Mouse (Mus musculus) heart, postnatal 10 days (tissue): ENCODE results near the gene Dph5. TPM values are rescaled to one million over a fixed set of nuclear protein-coding genes. Genes with fewer than 3 reads are reported as not detected.
"Not testable (repeated sequence)": the region's sequence is repeated elsewhere in the genome, so short reads cannot be mapped to it uniquely, and the experiment has no call there.

Experiments used
- DNase-seq, 2 experiments: peaks; one replicate each; pipeline ENCODE4 v3.0.0; 2021
- intact Hi-C: fragments of 180-260 bp; cut with DNase I; formaldehyde crosslinking; loops from one replicate; pipeline ENCODE4 v1.15.1; 2025
- total RNA-seq, 2 experiments: library from RNA; stranded (reverse); gene quantifications; 2 replicates each; pipeline ENCODE4 v1.2.3; 2021

Gene Dph5
- 1 to 10 TPM; 9.6 to 9.8 TPM for total RNA-seq

DNA sequence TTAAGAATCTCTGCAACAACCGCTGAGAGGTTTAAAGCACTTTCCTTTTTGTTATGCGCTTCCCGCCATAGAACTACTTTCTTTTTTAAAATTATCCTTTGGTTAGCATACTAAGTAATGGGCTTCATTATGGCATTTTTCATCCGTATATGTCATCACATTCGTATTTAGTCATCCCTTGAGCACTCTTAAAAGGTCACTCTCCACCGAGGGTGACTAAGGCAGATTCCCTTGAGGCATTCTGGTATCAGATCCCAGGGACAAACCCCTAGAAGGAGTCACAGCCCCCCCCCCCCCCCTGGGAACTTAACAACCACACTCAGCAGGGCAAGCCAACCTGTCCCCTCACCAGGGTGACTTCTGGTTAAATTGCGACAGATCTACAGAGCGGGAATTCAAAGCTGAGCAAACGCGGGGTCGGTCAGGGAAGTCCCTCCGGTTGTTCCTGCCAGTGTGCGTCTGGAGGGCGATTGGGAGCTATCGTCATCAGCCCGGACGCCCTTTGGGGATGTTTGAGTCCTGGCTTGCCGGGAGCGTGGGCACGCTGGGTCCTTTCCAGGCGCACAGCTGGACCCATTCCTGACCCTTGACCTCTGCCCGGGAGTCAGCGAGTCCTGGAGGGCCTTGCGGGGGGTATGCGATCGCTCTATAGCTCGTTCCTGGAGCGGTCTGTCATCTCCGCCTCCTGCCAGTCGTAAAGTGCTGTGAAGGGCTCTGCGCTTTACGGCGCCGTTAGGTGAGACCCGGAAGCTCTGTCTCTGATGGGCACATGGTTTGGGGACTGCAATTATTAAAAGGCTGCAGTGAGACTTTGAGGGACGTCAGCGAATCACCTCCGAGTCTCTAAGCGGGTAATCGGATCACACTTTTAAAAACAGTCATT, at the start of gene Dph5:
TSS of gene Dph5 (plus strand) at position 411 of the 883 bp plus-strand sequence.
- peak; percentile 95 for DNase-seq
- intact Hi-C loops: loop anchor here (2.0 to 5.0 kb wide), 4 partner anchors 67 to 225 kb away; no protein-coding TSS in a partner anchor

GRCm38 (mm10) chr3:115844566-115844965, 43.1 kb upstream of the Dph5 start:
- DNase-seq: no peak
- intact Hi-C loops: no loop called here

GRCm38 (mm10) chr3:115845032-115845618, 42.5 kb upstream of the Dph5 start:
- intact Hi-C loops: no loop called here
- DNase-seq: no peak

DNA sequence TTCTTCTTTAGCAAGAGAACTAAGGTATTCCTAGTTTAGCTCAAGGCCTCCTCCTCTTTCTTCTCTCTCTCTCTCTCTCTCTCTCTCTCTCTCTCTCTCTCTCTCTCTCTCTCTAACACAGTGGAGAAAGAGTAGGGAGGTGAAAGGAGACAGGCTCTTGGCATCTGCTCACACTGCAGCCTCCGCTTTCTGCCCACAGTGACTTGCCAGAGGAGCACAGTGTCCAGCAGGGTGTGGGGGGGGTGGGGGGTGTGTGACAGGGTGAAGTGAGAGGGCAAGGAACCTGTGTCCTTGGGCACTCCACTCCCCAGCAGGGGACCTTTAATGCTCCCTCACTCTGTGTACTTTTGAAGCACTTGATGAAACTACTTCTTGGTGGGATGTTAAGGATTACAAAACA, 41.9 kb upstream of the Dph5 start:
- intact Hi-C loops: no loop called here
- no peak for DNase-seq

DNA sequence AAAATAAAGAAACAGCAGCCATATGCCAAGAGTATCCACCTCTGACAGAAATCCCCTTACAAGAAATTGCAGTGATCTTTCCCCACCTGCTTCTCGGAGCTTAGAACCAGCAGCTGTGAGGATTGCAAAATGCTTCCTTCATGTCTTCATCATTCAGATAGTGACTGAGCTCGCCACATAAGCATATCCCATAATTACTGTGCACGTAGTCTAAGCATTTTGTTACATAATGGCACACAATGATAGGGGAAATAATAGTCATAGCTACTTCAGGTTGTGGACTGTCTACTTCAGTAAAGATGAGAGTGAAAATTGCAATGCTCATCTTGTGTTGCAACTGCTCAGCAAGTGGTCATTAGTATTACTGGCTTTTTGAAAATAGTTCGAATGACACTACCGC, 41.5 kb upstream of the Dph5 start:
- intact Hi-C loops: no loop called here
- no peak for DNase-seq

DNA sequence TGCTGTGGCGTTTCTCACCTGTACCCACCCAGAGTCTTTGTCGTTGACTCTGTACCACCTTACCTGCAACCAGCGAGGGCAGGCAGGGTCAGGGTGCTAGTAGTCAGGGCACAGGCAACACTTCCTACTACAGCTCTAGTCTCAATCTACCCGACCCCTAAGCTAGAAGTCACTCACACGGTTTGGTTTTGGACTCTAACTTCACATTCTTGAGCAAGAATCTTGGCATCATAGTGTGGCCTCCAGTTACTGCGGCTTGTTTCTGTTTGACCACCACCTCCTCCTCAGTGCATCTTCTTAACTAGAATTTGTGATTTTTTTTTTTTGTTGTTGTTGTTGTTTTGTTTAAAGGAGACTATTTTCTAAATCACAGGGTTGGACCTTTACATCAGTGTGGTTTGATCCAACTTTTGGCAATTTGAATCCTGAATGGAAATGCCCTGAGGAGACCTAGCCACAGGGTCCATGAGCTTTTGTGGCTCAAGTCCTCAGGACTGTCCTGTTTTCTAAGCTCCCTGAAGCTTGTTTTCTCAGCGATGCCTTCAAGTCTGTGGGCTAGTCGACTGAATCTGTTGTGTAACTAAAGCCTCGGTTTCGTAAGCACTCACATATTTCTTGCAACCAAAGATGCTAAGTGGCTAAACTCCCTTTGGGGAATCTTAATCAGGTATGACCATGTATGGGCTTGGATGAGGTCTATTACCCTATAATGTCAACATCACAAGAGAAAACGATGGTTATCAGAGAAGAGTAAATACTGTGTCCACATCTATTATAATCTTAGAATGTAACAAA, 38.8 kb upstream of the Dph5 start:
- no peak for DNase-seq
- intact Hi-C loops: no loop called here

DNA sequence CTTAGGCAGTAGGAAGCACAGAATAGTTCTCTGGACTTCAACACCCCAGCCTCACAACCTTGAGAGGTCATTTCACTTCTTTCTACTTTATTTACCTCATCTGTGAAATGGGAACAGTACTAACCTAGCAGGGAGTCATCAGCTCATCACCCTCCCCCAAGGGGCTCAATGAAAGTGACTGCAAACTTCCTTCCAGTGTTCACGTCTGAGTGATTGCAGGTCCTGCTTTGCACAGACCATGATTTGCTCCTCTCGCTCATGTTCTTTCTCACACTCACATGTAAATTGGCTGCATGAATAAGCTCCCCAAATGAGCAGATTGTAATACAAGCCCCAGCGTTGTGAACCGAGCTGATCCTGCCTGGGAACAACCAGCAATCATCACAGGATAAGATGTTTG, 36.7 kb upstream of the Dph5 start:
- intact Hi-C loops: no loop called here
- DNase-seq: no peak

- no peak for DNase-seq
- intact Hi-C loops: no loop called here
Observed at GRCm38 (mm10) chr3:115854672-115855191, 32.9 kb upstream of the Dph5 start.

GRCm38 (mm10) chr3:115855576-115855975, 32.1 kb upstream of the Dph5 start:
- intact Hi-C loops: no loop called here
- no peak for DNase-seq

GRCm38 (mm10) chr3:115856484-115857022, 31.1 kb upstream of the Dph5 start:
- intact Hi-C loops: no loop called here
- no peak for DNase-seq

DNA sequence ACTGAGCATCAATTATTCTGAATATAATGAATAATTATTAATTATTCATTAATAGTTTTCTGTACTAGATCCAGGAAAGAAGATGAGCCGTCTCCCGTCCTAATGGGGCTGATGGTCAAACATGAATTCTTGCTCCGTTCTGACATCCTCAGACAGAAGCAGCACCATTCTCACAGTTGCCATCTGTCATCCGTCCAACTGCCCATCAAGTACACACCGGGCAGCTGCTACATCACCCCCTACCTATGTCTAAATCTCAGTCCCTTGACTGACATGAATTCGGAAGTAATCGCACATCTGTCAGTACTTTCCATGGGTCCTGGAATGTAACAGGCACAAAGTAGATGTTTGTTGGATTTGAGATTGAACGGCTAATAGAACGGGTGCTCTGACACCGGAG, 30.2 kb upstream of the Dph5 start:
- intact Hi-C loops: no loop called here
- no peak for DNase-seq

DNA sequence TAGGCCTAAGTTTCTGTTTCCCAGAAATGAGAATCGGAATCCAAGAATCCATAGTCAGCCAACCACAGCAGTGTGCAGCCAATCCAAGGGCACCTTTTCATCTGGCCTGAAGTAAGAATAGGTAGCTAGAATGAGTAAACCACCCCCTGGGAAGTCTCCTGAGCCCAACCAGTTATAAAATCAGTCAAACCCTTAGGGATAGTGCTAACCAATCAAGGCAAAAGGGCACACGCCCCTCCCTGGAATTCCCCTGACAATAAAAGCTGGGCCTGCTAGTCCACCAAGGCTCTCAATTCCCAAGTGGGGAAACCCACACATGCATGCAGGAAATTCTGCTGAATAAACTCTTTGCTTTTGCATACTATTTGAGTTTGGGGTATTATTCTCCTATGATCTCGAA, 28.8 kb upstream of the Dph5 start:
- DNase-seq: no peak
- intact Hi-C loops: no loop called here

GRCm38 (mm10) chr3:115860780-115861179, 26.9 kb upstream of the Dph5 start:
- DNase-seq, intact Hi-C loops: not testable (repeated sequence)

GRCm38 (mm10) chr3:115863487-115863886, 24.1 kb upstream of the Dph5 start:
- DNase-seq: no peak
- intact Hi-C loops: no loop called here

DNA sequence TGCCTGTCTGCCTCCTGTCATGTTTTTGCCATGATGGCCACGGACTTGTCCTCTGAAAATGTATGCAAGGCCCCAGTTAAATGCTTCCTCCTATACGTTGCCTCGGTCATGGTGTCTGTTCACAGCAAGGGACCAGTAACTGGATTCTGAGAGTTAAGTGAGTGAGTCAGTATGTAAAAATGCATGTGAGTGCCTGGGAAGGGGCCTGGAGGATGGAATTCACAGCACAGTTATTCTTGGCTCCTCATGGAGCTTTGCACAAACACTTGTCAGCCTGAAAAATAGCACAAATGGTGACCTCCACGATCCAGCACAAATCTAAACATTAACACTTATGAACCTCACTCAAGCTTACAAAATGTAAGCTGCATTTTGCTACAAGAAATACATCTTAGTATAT, 20.5 kb upstream of the Dph5 start:
- DNase-seq: no peak
- intact Hi-C loops: no loop called here

DNA sequence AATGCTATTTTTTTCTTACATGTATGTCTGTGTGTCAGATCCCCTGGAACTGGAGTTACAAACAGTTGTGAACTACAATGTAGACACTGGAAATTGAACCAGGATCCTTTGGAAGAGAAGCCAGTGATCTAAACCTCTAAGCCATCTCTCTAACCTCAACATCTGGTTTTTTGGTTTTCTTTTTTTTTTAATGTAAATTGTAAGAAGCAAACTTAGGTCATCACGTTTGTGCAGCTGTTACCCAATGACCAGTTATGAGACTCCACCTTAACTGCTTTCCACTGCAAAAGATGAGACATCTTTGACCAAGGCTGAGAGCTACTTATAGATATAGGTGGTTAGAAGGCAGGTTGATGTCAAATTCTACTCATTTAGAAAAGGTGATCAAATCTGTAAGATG, 19.7 kb upstream of the Dph5 start:
- DNase-seq: no peak
- intact Hi-C loops: no loop called here

DNA sequence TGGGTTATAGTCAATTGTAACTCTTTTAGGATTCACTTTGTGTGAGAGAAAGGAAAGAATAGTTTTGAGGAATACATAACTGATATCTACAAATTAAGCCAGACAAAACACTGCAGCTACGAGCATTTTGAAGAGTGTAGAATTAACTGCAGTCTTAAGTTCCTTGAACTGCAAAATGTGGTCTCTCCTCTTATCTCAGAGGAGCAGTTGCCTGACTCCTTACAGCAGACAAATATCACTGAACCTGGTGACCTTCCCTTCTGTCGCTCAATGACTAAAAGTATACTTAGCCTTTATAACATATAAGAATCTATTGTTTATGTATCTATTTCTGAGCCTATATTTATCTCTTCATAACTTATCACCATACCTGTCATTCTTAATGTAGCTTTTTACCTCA, 18.3 kb upstream of the Dph5 start:
- no peak for DNase-seq
- intact Hi-C loops: no loop called here

GRCm38 (mm10) chr3:115875551-115875950, 12.1 kb upstream of the Dph5 start:
- no peak for DNase-seq
- intact Hi-C loops: no loop called here

- DNase-seq: no peak
- intact Hi-C loops: no loop called here
Observed at GRCm38 (mm10) chr3:115877133-115877532, 10.5 kb upstream of the Dph5 start.

DNA sequence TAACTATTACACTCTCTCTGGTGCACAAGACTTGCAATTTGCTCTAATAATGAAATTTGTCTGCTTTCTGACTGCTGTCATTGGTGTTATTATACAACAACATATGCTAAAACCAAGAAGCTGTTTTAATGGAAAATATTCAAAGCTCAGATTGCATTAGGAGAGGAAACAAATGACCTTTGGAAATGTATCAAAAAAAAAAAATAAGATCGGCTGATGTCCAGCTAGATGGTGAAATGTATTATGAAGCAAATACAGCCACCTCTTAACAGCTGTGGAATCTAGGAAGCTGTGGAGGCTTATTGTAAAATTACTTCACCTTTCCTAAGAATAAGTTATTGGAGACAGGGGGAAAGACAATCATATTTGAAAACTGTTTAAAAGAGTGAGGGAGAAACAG, 3.6 kb upstream of the Dph5 start:
- no peak for DNase-seq
- intact Hi-C loops: no loop called here
